Mouse (Mus musculus) adrenal gland (tissue): ENCODE measurements around the gene Onecut3.

Experiments used
- intact Hi-C: fragments of 180-260 bp; cut with DNase I; formaldehyde crosslinking; loops from one replicate; pipeline ENCODE4 v1.15.1; 2025
- long read RNA-seq, 2 experiments: library from polyadenylated mRNA; unstranded; transcript quantifications; one replicate each; pipeline ENCODE4 v2.0.0; 2020; ENCODE audit warnings: borderline replicate concordance in 1 of 2; ENCODE audit not compliant: insufficient replicate concordance in 1 of 2

Onecut3 gene
- long read RNA-seq, experiment 1, result 0 reads
- long read RNA-seq, experiment 2, result 0 reads

- intact Hi-C loops, result no loop called here
These were observed at the start of gene Onecut3 for GRCm38 (mm10) chr10:80494732-80495131. Gene Onecut3 (plus strand): TSS chr10:80494835.

GRCm38 (mm10) chr10:80445052-80445451 lies 49.6 kb upstream of the Onecut3 start:
- intact Hi-C loops, result loop anchor here (2.0 kb wide), 1 partner anchor 64 kb away; no protein-coding TSS in a partner anchor

- intact Hi-C loops, result loop anchor here (2.0 kb wide), 2 partner anchors 63 to 111 kb away; no protein-coding TSS in a partner anchor
These were observed 48.6 kb upstream of the Onecut3 start for GRCm38 (mm10) chr10:80445898-80446601.

GRCm38 (mm10) chr10:80450599-80450998 lies 44.0 kb upstream of the Onecut3 start:
- intact Hi-C loops, result loop anchor here (10.0 kb wide), 1 partner anchor 244 kb away; no protein-coding TSS in a partner anchor

GRCm38 (mm10) chr10:80453601-80454000 lies 41.0 kb upstream of the Onecut3 start:
- intact Hi-C loops, result loop anchor here (10.0 kb wide), 1 partner anchor 241 kb away; no protein-coding TSS in a partner anchor

- intact Hi-C loops, result loop anchor here (10.0 kb wide), 1 partner anchor 240 kb away; no protein-coding TSS in a partner anchor
These were observed 39.9 kb upstream of the Onecut3 start for GRCm38 (mm10) chr10:80454781-80455180.

- intact Hi-C loops, result loop anchor here (10.0 kb wide), 1 partner anchor 239 kb away; no protein-coding TSS in a partner anchor
These were observed 38.9 kb upstream of the Onecut3 start for GRCm38 (mm10) chr10:80455697-80456096.

GRCm38 (mm10) chr10:80459236-80459635 lies 35.4 kb upstream of the Onecut3 start:
- intact Hi-C loops, result loop anchor here (10.0 kb wide), 1 partner anchor 236 kb away; no protein-coding TSS in a partner anchor

- intact Hi-C loops, result loop anchor here (10.0 kb wide), 1 partner anchor 235 kb away; no protein-coding TSS in a partner anchor
These were observed 35.0 kb upstream of the Onecut3 start for GRCm38 (mm10) chr10:80459671-80460070.

GRCm38 (mm10) chr10:80460324-80460723 lies 34.3 kb upstream of the Onecut3 start:
- intact Hi-C loops, result no loop called here

GRCm38 (mm10) chr10:80461346-80461745 lies 33.3 kb upstream of the Onecut3 start:
- intact Hi-C loops, result no loop called here

GRCm38 (mm10) chr10:80464381-80465035 lies 30.1 kb upstream of the Onecut3 start:
- intact Hi-C loops, result no loop called here

GRCm38 (mm10) chr10:80465066-80465465 lies 29.6 kb upstream of the Onecut3 start:
- intact Hi-C loops, result no loop called here

GRCm38 (mm10) chr10:80475290-80475959 lies 19.2 kb upstream of the Onecut3 start:
- intact Hi-C loops, result no loop called here

GRCm38 (mm10) chr10:80478531-80478930 lies 16.1 kb upstream of the Onecut3 start:
- intact Hi-C loops, result no loop called here

GRCm38 (mm10) chr10:80481002-80481401 lies 13.6 kb upstream of the Onecut3 start:
- intact Hi-C loops, result no loop called here

GRCm38 (mm10) chr10:80486862-80487379 lies 7.7 kb upstream of the Onecut3 start:
- intact Hi-C loops, result no loop called here

GRCm38 (mm10) chr10:80490051-80490450 lies 4.6 kb upstream of the Onecut3 start:
- intact Hi-C loops, result no loop called here

- intact Hi-C loops, result no loop called here
These were observed 1.3 kb downstream of the Onecut3 start for GRCm38 (mm10) chr10:80495901-80496300.

GRCm38 (mm10) chr10:80496421-80496820 lies 1.8 kb downstream of the Onecut3 start:
- intact Hi-C loops, result no loop called here

GRCm38 (mm10) chr10:80502291-80502690 lies 7.7 kb downstream of the Onecut3 start:
- intact Hi-C loops, result no loop called here
